Mouse (Mus musculus) A20 (cell line): ENCODE measurements at regions not wholly inside any gene's neighbourhood (a gene's known extent, or its start where the extent isn't known, plus 50 kb on each side); places are given as distances from the start of the nearest gene placed in this dataset.

ENCODE experiments used
- DNase-seq: peaks from one replicate; pipeline ENCODE4 v3.0.0-alpha.2; 2011; ENCODE audit warnings: low read depth, low spot score

DNA sequence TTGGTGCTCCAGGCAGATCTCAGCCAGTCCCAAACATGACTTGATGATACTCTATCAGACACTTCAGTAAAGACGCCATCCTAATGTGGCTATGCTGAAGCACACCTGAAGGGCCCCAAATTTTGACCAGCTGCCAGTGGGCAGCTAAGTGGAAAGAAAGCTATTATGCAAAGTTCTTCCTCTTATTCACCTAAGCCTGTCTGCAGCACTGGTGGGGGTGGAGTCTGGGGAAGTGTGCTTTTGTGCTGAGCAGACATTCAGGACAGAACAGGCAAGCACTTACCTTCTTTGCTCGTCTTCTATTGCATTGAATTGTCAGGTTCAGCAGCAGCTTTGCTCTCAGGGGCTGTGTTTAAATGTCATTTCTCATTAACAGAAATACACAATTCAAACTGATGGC lies 200.7 kb downstream of the Pla2g4a start:
- peak; percentile 87 for DNase-seq

- DNase-seq, result no peak
Measured at GRCm38 (mm10) chr1:149758783-149759132, 202.3 kb downstream of the Pla2g4a start.

DNA sequence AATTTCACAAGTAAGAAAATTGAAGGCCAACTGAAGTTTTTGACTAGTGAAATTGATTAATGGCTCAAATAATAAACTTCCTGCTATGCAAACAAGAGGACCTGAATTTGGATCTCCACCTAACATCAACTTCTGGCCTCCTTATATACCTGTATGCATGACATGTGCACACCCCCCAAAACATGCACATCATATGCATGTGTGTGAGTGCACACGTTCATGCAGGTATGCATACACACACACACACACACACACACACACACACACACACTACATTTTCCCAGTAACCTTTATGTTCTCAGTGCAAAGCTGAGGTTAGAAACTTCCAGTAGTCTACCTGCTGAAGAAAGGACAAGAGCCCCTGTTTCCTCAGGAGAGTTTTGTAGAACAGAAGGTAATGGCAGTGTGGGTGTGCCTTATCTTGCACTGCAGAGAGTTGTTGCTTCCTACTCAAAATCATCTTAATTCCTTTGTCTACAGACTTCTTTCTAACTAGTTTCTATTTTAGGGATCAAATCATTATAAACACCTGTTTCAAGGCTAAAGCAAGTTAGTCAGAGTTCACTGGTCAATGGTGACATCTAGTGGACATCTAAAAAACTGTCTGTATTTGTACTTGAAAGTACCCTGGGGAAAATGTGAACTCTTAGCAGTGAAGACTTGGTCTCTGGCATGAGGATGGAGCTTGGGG lies 202.9 kb downstream of the Pla2g4a start:
- peak; percentile 84 for DNase-seq

- DNase-seq, result no peak
Measured at GRCm38 (mm10) chr1:149753269-149754060, 207.6 kb downstream of the Pla2g4a start.

DNA sequence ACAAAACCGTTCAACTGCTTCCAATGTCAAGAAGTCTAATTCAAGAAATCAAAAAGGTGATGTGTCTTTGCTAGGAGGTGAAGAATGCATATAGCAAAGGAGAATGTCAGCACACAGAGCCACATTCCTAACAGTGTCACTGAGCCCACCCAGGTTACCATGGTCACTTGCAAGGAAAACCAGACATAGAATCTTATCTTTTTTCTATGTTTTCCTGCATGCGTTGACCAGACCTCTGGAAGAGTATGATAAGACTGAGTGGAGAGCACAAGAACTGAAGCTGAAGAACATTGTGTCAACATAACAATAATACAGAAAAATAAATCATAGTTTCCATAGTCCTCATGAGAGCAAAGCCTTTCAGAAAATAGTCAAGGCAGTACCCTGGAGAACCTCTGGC lies 211.7 kb downstream of the Pla2g4a start:
- no peak for DNase-seq

DNA sequence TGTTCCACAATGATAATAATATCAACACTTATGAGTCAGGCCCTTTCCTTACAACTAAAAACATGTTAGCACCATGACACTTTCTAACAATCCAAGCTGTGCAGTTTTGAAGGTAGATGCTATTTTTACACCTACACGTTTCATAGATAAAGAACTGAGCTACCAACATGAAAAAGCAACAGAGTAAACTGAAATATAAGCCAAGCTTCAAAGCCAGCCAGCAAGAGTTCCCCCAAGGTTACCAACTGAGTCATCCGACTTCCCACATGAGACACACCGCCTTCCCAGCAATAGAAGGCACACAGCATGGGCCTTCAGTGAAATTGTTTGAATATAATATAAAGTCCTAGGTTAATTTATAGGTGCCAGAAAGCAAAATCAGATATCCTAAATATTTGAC lies 222.1 kb downstream of the Pla2g4a start:
- DNase-seq, result no peak

DNA sequence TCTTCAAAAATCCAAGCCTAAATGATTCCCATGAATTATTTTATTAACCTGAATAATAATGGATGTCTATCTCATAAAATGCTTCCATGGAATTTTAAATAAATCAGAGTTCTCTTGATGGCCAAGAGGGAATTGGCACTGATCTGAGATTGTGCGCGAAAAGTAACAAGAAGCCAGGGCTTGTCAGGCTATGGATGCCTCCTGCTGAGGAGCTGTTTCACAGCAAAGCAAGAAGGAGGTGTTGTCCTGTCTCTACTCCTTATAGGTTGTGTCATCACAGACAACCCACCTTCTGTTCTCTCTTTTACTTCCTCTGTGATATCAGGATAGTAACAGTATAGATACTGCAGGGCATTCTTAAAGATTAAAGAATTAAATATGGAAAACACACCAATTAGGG lies 226.8 kb downstream of the Pla2g4a start:
- no peak for DNase-seq

DNA sequence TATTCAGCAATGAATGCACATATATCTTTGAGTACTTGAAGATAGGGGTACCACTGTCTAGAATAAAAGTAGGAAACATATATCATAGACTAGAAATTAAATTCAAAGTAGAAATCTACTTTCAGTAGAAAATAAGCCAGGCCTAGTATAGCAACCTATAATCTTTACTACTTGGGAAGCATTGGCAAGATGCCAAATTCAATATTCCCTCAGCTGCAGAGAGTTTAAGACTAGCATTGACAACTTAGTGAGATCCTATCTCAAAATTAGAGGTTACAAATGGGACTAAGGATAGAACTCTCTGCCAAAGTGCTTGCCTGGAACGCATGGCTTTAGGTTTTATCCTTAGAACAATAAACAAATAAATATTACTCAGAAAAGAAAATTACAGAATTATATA lies 245.9 kb downstream of the Pla2g4a start:
- no peak for DNase-seq

GRCm38 (mm10) chr1:149712330-149712729 lies 248.8 kb downstream of the Pla2g4a start:
- DNase-seq, result no peak

- no peak for DNase-seq
Measured at GRCm38 (mm10) chr1:149705223-149705622, 255.9 kb downstream of the Pla2g4a start.

- no peak for DNase-seq
Measured at GRCm38 (mm10) chr1:149699411-149699810, 261.7 kb downstream of the Pla2g4a start.

- DNase-seq, result no peak
Measured at GRCm38 (mm10) chr1:149674166-149674565, 286.9 kb downstream of the Pla2g4a start.

GRCm38 (mm10) chr1:149672571-149672970 lies 288.5 kb downstream of the Pla2g4a start:
- DNase-seq, result no peak

DNA sequence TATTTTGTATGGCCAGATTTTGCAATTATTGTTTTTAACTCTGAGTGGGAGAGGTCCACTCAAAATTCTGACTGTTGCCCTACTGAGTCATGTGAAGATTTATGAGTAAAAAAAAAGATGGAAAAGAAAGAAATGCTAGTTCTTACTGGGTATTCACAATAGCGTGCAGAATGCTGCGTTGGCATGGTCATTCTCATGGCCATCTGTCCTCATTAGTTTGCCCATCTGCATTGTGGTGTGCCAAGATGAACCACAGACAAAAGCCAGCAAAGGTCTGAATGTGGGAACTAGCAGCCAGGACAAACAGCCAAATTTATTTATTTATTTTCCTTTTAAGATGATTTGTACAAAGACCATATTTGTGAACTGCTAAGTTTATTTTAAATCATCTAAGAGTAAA lies 289.0 kb downstream of the Pla2g4a start:
- DNase-seq, result no peak

GRCm38 (mm10) chr1:149671091-149671490 lies 290.0 kb downstream of the Pla2g4a start:
- no peak for DNase-seq
